Mouse (Mus musculus): ENCODE measurements around the gene Smim6. TPM values are rescaled to one million over a fixed set of nuclear protein-coding genes. Genes with fewer than 3 reads are reported as not detected.

Smim6 gene
- polyA plus RNA-seq, 1 experiment from 2014 or later, result 16.1 TPM

DNA sequence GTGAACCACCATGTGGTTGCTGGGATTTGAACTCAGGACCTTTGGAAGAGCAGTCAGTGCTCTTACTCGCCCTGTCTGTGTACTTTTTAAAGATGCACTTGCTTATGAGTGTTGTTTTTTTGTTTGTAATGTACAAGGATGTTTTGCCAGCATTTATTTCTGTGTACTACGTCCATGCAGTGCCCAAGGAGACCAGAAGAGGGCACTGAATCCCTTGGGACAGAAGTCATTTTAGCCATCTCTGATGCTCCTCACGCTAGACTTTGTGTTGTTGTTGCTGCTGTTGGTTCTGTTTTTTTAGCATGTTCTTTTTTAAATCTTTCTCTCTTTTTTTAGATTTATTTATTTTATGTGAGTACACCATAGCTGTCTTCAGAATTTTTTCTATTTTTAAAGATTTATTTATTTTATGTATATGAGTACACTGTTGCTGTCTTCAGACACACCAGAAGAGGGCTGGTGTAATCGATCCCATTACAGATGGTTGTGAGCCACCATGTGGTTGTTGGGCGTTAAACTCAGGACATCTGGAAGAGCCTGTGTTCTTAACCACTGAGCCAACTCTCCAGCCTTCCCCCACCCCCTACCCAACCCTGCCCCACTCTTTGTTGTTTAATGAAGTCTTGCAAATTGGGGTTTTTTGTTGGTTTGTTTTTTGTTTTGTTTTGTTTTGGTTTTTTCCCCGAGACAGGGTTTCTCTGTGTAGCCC, 8.4 kb downstream of the Smim6 start:
- Histone ChIP-seq H3K4me3 (replicated peaks; ENCODE audit: low read depth, low read length) (no peak overlapping the region), H3K9me3 (replicated peaks; ENCODE audit: low read length) (no peaks in the 10 kb centered on the region), H3K4me1 (replicated peaks; ENCODE audit: insufficient read depth, low read length) (no peaks in the 10 kb centered on the region), H3K9ac (ENCODE audit: low read depth, low read length) (no peak overlapping the region), H3K36me3 (ENCODE audit: insufficient read depth, low read length) (peaks cover 17% of the 10 kb centered on the region; the same call in 1 of the 2 replicates), H3K4me2 (ENCODE audit: low read length) (no peak overlapping the region), H3K27ac (no peak overlapping the region), H3K27me3 (ENCODE audit: insufficient read depth, low read length) (no peaks in the 10 kb centered on the region)
- peak; percentile 80 for TF ChIP-seq CTCF (IDR thresholded peaks at IDR 0.05; ENCODE audit: low read depth)
- peak; percentile 70 for DNase-seq (ENCODE audit: low spot score)
- 39% methylated on average over 6 of the region's 6 CpGs for WGBS
- no peak for ATAC-seq (replicated peaks; ENCODE audit: low FRiP score, low read depth)

DNA sequence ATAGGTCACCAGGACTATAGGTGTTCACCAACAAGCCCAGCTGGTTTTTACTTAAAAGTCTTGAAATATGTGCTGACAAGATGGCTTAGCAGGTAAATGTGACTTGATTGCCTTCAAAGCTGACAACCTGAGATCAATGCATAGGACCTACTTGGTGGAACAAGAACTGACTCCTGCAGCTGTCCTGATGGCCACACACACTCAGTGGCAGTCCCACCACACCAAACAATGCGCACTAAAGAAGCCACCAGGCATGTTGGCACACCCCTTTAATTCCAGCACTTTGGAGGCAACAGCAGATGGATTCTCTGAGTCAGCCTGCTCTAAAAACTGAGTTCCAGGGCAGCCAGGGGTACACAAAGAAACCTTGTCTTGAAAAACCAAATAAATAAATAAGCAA, 10.2 kb downstream of the Smim6 start:
- TF ChIP-seq CTCF (IDR thresholded peaks at IDR 0.05; ENCODE audit: low read depth), result no peak
- no peak overlapping the region for H3K9ac ChIP-seq (ENCODE audit: low read depth, low read length)
- H3K27ac ChIP-seq, result no peak overlapping the region
- no peak overlapping the region for H3K4me3 ChIP-seq (replicated peaks; ENCODE audit: low read depth, low read length)
- WGBS, result 96% methylated on average over 1 of the region's 1 CpGs
- no peaks in the 10 kb centered on the region for H3K27me3 ChIP-seq (ENCODE audit: insufficient read depth, low read length)
- no peaks in the 10 kb centered on the region for H3K9me3 ChIP-seq (replicated peaks; ENCODE audit: low read length)
- H3K4me1 ChIP-seq (replicated peaks; ENCODE audit: insufficient read depth, low read length), result no peaks in the 10 kb centered on the region
- ATAC-seq (replicated peaks; ENCODE audit: low FRiP score, low read depth), result no peak
- peaks cover 2% of the 10 kb centered on the region; the same call in 1 of the 2 replicates for H3K36me3 ChIP-seq (ENCODE audit: insufficient read depth, low read length)
- DNase-seq (ENCODE audit: low spot score), result no peak
- no peak overlapping the region for H3K4me2 ChIP-seq (ENCODE audit: low read length)

DNA sequence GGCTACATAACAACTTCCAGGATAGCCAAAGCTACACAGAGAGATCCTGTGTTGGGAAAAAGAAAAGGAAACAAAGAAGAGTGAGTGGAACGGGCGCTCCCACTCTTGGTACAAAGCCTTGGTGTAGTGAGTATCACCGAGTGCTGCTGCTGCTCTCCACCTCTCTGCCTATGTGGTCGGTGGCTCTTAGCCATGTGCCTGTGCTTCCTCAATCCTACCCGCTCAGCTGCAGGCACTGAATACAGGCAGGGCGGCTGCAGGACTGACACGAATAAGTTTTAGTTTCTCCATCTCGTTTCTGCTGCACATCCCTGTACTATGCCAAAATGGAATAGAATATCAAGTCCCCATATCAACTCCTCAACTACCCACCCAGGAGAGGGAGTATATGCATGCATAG, 17.2 kb downstream of the Smim6 start:
- no peak for ATAC-seq (replicated peaks; ENCODE audit: low FRiP score, low read depth)
- Histone ChIP-seq H3K27ac (no peak overlapping the region), H3K4me1 (replicated peaks; ENCODE audit: insufficient read depth, low read length) (peaks cover 8% of the 10 kb centered on the region), H3K9me3 (replicated peaks; ENCODE audit: low read length) (no peaks in the 10 kb centered on the region), H3K36me3 (ENCODE audit: insufficient read depth, low read length) (peaks cover 9% of the 10 kb centered on the region), H3K27me3 (ENCODE audit: insufficient read depth, low read length) (no peaks in the 10 kb centered on the region), H3K9ac (ENCODE audit: low read depth, low read length) (no peak overlapping the region), H3K4me3 (replicated peaks; ENCODE audit: low read depth, low read length) (no peak overlapping the region), H3K4me2 (ENCODE audit: low read length) (no peak overlapping the region)
- no peak for DNase-seq (ENCODE audit: low spot score)
- 91% methylated on average over 8 of the region's 8 CpGs for WGBS
- TF ChIP-seq CTCF (IDR thresholded peaks at IDR 0.05; ENCODE audit: low read depth), result no peak

DNA sequence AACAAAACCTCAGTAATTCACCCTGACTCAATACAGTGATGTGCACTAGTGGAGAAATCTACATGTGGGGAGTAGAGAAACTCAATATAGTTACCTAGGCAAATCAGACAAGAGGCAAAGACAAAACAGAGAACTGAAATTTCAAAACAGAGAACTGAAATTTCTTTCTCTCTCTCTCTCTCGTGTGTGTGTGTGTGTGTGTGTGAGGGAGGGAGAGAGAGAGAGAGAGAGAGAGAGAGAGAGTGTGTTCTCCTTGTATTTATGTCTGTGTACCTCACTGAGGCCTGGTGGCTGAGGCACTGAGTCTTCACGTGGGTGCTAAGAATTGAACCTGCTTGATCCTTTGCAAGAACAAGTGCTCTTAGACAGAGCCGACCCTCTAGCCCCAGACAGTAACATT, 18.0 kb downstream of the Smim6 start:
- Histone ChIP-seq H3K9me3 (replicated peaks; ENCODE audit: low read length) (no peaks in the 10 kb centered on the region), H3K4me1 (replicated peaks; ENCODE audit: insufficient read depth, low read length) (peaks cover 16% of the 10 kb centered on the region), H3K4me3 (replicated peaks; ENCODE audit: low read depth, low read length) (no peak overlapping the region), H3K27me3 (ENCODE audit: insufficient read depth, low read length) (no peaks in the 10 kb centered on the region), H3K36me3 (ENCODE audit: insufficient read depth, low read length) (peaks cover 9% of the 10 kb centered on the region), H3K4me2 (ENCODE audit: low read length) (no peak overlapping the region), H3K9ac (ENCODE audit: low read depth, low read length) (no peak overlapping the region), H3K27ac (no peak overlapping the region)
- 64% methylated on average over 3 of the region's 3 CpGs for WGBS
- no peak for TF ChIP-seq CTCF (IDR thresholded peaks at IDR 0.05; ENCODE audit: low read depth)
- DNase-seq (ENCODE audit: low spot score) (no peak), ATAC-seq (replicated peaks; ENCODE audit: low FRiP score, low read depth) (no peak)

DNA sequence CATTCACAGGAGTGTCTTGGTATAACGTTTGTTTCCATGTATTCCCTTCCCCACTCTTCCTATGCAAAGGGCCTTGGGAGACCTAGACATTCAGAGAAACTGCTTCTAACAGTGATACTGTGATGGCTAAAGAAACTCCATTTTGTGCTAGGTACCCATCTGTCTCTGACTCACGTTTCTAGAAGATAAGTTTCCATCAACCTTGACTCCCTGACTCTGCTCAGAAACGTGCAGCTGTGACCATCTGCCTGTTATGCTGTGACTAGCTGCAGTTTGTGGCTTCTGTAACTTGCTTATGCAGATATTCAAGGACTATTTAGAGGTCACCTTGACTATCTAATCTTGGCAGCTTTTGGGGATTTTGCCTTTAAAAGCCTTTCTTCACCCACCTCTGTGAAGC, 19.4 kb downstream of the Smim6 start:
- no peak overlapping the region for H3K4me2 ChIP-seq (ENCODE audit: low read length)
- no peaks in the 10 kb centered on the region for H3K27me3 ChIP-seq (ENCODE audit: insufficient read depth, low read length)
- H3K4me3 ChIP-seq (replicated peaks; ENCODE audit: low read depth, low read length), result no peak overlapping the region
- TF ChIP-seq CTCF (IDR thresholded peaks at IDR 0.05; ENCODE audit: low read depth), result no peak
- H3K9me3 ChIP-seq (replicated peaks; ENCODE audit: low read length), result no peaks in the 10 kb centered on the region
- H3K27ac ChIP-seq, result no peak overlapping the region
- no peak for ATAC-seq (replicated peaks; ENCODE audit: low FRiP score, low read depth)
- WGBS, result 66% methylated on average over 3 of the region's 3 CpGs
- H3K36me3 ChIP-seq (ENCODE audit: insufficient read depth, low read length), result peaks cover 9% of the 10 kb centered on the region
- no peak overlapping the region for H3K9ac ChIP-seq (ENCODE audit: low read depth, low read length)
- peaks cover 17% of the 10 kb centered on the region for H3K4me1 ChIP-seq (replicated peaks; ENCODE audit: insufficient read depth, low read length)
- no peak for DNase-seq (ENCODE audit: low spot score)

DNA sequence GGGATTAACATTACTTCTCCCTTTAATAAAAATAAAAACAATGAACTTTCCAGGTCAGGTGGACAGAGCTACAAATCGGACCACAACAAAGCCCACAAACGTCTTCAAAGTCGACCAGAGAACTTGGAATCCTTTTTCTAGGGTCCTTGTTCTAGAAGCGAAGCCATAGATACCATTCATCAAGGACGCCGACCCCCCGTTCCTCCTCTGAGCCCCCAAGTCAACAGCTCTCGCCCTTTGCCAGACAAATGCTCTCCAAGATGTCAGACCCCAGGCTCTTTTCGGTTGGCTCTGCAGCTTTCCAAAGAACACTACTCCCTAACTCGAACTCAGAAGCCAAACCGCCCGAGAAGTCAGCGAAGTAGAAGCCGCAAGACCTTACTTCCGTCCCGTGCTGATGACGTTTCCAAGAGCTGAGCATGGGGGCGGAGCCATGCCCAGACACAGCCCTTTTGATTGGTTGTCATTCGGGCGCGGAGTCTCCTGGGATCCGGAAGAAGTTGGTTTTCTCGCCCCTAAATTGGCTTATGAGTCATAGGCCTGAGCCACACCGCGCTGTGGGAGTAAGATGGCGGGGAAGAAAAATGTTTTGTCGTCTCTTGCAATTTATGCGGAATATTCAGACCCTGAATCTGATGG, 21.4 kb downstream of the Smim6 start, which contains the start of the genes Sap30bp and Recql5:
Sap30bp (plus strand) TSS at position 175 of the 639 bp plus-strand sequence.
Recql5 (minus strand) TSS at position 370 of the 639 bp plus-strand sequence.
- under 1% methylated on average over 28 of the region's 28 CpGs for WGBS
- Histone ChIP-seq H3K27me3 (ENCODE audit: insufficient read depth, low read length) (no peaks in the 10 kb centered on the region), H3K36me3 (ENCODE audit: insufficient read depth, low read length) (peaks cover under 1% of the 10 kb centered on the region; the same call in 1 of the 2 replicates), H3K9me3 (replicated peaks; ENCODE audit: low read length) (no peaks in the 10 kb centered on the region), H3K9ac (ENCODE audit: low read depth, low read length) (peak within 1 kb of the TSS; percentile 73), H3K4me2 (ENCODE audit: low read length) (peak within 1 kb of the TSS; percentile 81), H3K4me1 (replicated peaks; ENCODE audit: insufficient read depth, low read length) (peaks cover 17% of the 10 kb centered on the region), H3K4me3 (replicated peaks; ENCODE audit: low read depth, low read length) (peak within 1 kb of the TSS; percentile 83), H3K27ac (no peak within 1 kb of the TSS)
- peak; percentile 99 for ATAC-seq (replicated peaks; ENCODE audit: low FRiP score, low read depth)
- no peak for TF ChIP-seq CTCF (IDR thresholded peaks at IDR 0.05; ENCODE audit: low read depth)
- DNase-seq (ENCODE audit: low spot score), result peak; percentile 99

Data from kidney, postnatal 0 days (tissue).